Mouse (Mus musculus): Measurements from ENCODE around the gene Trpm5.

The Trpm5 gene

GRCm38 (mm10) chr7:143059202-143059870 lies 35.1 kb downstream of the Trpm5 start:
- DNase-seq (ENCODE audit: low spot score in 2 of 2): peak in 1 of 2 experiments; percentile 52

GRCm38 (mm10) chr7:143058221-143058697 lies 36.2 kb downstream of the Trpm5 start:
- no peak for DNase-seq (ENCODE audit: low spot score in 2 of 2)

- DNase-seq (ENCODE audit: low spot score in 2 of 2): no peak
Measured at GRCm38 (mm10) chr7:143057667-143058220, 36.7 kb downstream of the Trpm5 start.

GRCm38 (mm10) chr7:143057023-143057422 lies 37.4 kb downstream of the Trpm5 start:
- no peak for DNase-seq (ENCODE audit: low spot score in 2 of 2)

GRCm38 (mm10) chr7:143055499-143056186 lies 38.8 kb downstream of the Trpm5 start:
- DNase-seq (ENCODE audit: low spot score in 2 of 2): no peak

- no peak for DNase-seq (ENCODE audit: low spot score in 2 of 2)
Measured at GRCm38 (mm10) chr7:143055001-143055400, 39.4 kb downstream of the Trpm5 start.

- no peak for DNase-seq (ENCODE audit: low spot score in 2 of 2)
Measured at GRCm38 (mm10) chr7:143054612-143054965, 39.9 kb downstream of the Trpm5 start.

- no peak for DNase-seq (ENCODE audit: low spot score in 2 of 2)
Measured at GRCm38 (mm10) chr7:143053961-143054611, 40.4 kb downstream of the Trpm5 start.

- DNase-seq (ENCODE audit: low spot score in 2 of 2): peak; percentile 50 to 55
Measured at GRCm38 (mm10) chr7:143053008-143053899, 41.2 kb downstream of the Trpm5 start.

- peak; percentile 80 to 83 for DNase-seq (ENCODE audit: low spot score in 2 of 2)
Measured at GRCm38 (mm10) chr7:143052626-143053007, 41.8 kb downstream of the Trpm5 start, which contains the start of gene Cd81. Gene Cd81, plus strand, starts transcription at chr7:143052739.

GRCm38 (mm10) chr7:143051316-143051715 lies 43.1 kb downstream of the Trpm5 start:
- DNase-seq (ENCODE audit: low spot score in 2 of 2): no peak

GRCm38 (mm10) chr7:143049841-143050816 lies 44.3 kb downstream of the Trpm5 start:
- DNase-seq (ENCODE audit: low spot score in 2 of 2): no peak

- no peak for DNase-seq (ENCODE audit: low spot score in 2 of 2)
Measured at GRCm38 (mm10) chr7:143049331-143049730, 45.1 kb downstream of the Trpm5 start.

GRCm38 (mm10) chr7:143046358-143046757 lies 48.1 kb downstream of the Trpm5 start:
- no peak for DNase-seq (ENCODE audit: low spot score in 2 of 2)

GRCm38 (mm10) chr7:143044826-143045206 lies 49.6 kb downstream of the Trpm5 start:
- no peak for DNase-seq (ENCODE audit: low spot score in 2 of 2)

GRCm38 (mm10) chr7:143044049-143044825 lies 50.2 kb downstream of the Trpm5 start:
- no peak for DNase-seq (ENCODE audit: low spot score in 2 of 2)

- no peak for DNase-seq (ENCODE audit: low spot score in 2 of 2)
Measured at GRCm38 (mm10) chr7:143042897-143043300, 51.5 kb downstream of the Trpm5 start.

- no peak for DNase-seq (ENCODE audit: low spot score in 2 of 2)
Measured at GRCm38 (mm10) chr7:143042089-143042488, 52.4 kb downstream of the Trpm5 start.

GRCm38 (mm10) chr7:143041138-143041822 lies 53.2 kb downstream of the Trpm5 start:
- DNase-seq (ENCODE audit: low spot score in 2 of 2): no peak

Measured in frontal cortex, postnatal 36 days (tissue).